Mouse (Mus musculus): ENCODE measurements around the gene Ttll11. TPM values are rescaled to one million over a fixed set of nuclear protein-coding genes. Genes with fewer than 3 reads are reported as not detected.

Ttll11 gene
- polyA plus RNA-seq, 2 experiments = 1.2 to 2.5 TPM

- Histone ChIP-seq H3K4me2 (replicated peaks; ENCODE audit: low read depth, low read length, severe bottlenecking) (no peak overlapping the region), H3K4me3 (replicated peaks; ENCODE audit: low read length) (no peak overlapping the region), H3K36me3 (ENCODE audit: control insufficient read depth, insufficient read depth, low read length) (peaks cover 90% of the 10 kb centered on the region), H3K27me3 (ENCODE audit: control insufficient read depth, insufficient read depth, low read length) (no peaks in the 10 kb centered on the region), H3K9ac (ENCODE audit: low read depth, low read length, severe bottlenecking) (no peak overlapping the region), H3K9me3 (ENCODE audit: control insufficient read depth, low read length) (no peaks in the 10 kb centered on the region), H3K4me1 (ENCODE audit: control insufficient read depth, insufficient read depth, low read length) (no peaks in the 10 kb centered on the region), H3K27ac (replicated peaks; ENCODE audit: low read depth, low read length) (no peak overlapping the region)
- no peak for TF ChIP-seq POLR2A (IDR thresholded peaks at IDR 0.05; ENCODE audit: borderline replicate concordance, extremely low read depth, insufficient read depth, insufficient read length)
- WGBS = 95% methylated on average over 6 of the region's 6 CpGs
- ATAC-seq (ENCODE audit: low FRiP score, low read depth) = no peak
- no peak for DNase-seq (ENCODE audit: low spot score)
These were observed 256.4 kb downstream of the Ttll11 start for GRCm38 (mm10) chr2:35723267-35723666.

GRCm38 (mm10) chr2:35722821-35723220 lies 256.9 kb downstream of the Ttll11 start:
- no peak for TF ChIP-seq POLR2A (IDR thresholded peaks at IDR 0.05; ENCODE audit: borderline replicate concordance, extremely low read depth, insufficient read depth, insufficient read length)
- DNase-seq (ENCODE audit: low spot score) = no peak
- H3K9me3 ChIP-seq (ENCODE audit: control insufficient read depth, low read length) = no peaks in the 10 kb centered on the region
- H3K36me3 ChIP-seq (ENCODE audit: control insufficient read depth, insufficient read depth, low read length) = peaks cover 90% of the 10 kb centered on the region
- no peak overlapping the region for H3K4me3 ChIP-seq (replicated peaks; ENCODE audit: low read length)
- no peak overlapping the region for H3K4me2 ChIP-seq (replicated peaks; ENCODE audit: low read depth, low read length, severe bottlenecking)
- H3K27ac ChIP-seq (replicated peaks; ENCODE audit: low read depth, low read length) = no peak overlapping the region
- 97% methylated on average over 9 of the region's 9 CpGs for WGBS
- H3K9ac ChIP-seq (ENCODE audit: low read depth, low read length, severe bottlenecking) = no peak overlapping the region
- no peak for ATAC-seq (ENCODE audit: low FRiP score, low read depth)
- no peaks in the 10 kb centered on the region for H3K27me3 ChIP-seq (ENCODE audit: control insufficient read depth, insufficient read depth, low read length)
- H3K4me1 ChIP-seq (ENCODE audit: control insufficient read depth, insufficient read depth, low read length) = no peaks in the 10 kb centered on the region

GRCm38 (mm10) chr2:35720956-35721355 lies 258.8 kb downstream of the Ttll11 start:
- WGBS = 89% methylated on average over 9 of the region's 9 CpGs
- ATAC-seq (ENCODE audit: low FRiP score, low read depth) = no peak
- H3K27me3 ChIP-seq (ENCODE audit: control insufficient read depth, insufficient read depth, low read length) = no peaks in the 10 kb centered on the region
- no peak for TF ChIP-seq POLR2A (IDR thresholded peaks at IDR 0.05; ENCODE audit: borderline replicate concordance, extremely low read depth, insufficient read depth, insufficient read length)
- no peaks in the 10 kb centered on the region for H3K4me1 ChIP-seq (ENCODE audit: control insufficient read depth, insufficient read depth, low read length)
- H3K9ac ChIP-seq (ENCODE audit: low read depth, low read length, severe bottlenecking) = no peak overlapping the region
- peaks cover 91% of the 10 kb centered on the region for H3K36me3 ChIP-seq (ENCODE audit: control insufficient read depth, insufficient read depth, low read length)
- H3K4me2 ChIP-seq (replicated peaks; ENCODE audit: low read depth, low read length, severe bottlenecking) = no peak overlapping the region
- no peak overlapping the region for H3K27ac ChIP-seq (replicated peaks; ENCODE audit: low read depth, low read length)
- H3K4me3 ChIP-seq (replicated peaks; ENCODE audit: low read length) = no peak overlapping the region
- DNase-seq (ENCODE audit: low spot score) = no peak
- no peaks in the 10 kb centered on the region for H3K9me3 ChIP-seq (ENCODE audit: control insufficient read depth, low read length)

- no peak overlapping the region for H3K27ac ChIP-seq (replicated peaks; ENCODE audit: low read depth, low read length)
These were observed 259.2 kb downstream of the Ttll11 start for GRCm38 (mm10) chr2:35720550-35720949.

GRCm38 (mm10) chr2:35720104-35720503 lies 259.6 kb downstream of the Ttll11 start:
- Histone ChIP-seq H3K4me3 (replicated peaks; ENCODE audit: low read length) (no peak overlapping the region), H3K27ac (replicated peaks; ENCODE audit: low read depth, low read length) (no peak overlapping the region), H3K9me3 (ENCODE audit: control insufficient read depth, low read length) (no peaks in the 10 kb centered on the region), H3K4me1 (ENCODE audit: control insufficient read depth, insufficient read depth, low read length) (no peaks in the 10 kb centered on the region), H3K9ac (ENCODE audit: low read depth, low read length, severe bottlenecking) (no peak overlapping the region), H3K27me3 (ENCODE audit: control insufficient read depth, insufficient read depth, low read length) (no peaks in the 10 kb centered on the region), H3K36me3 (ENCODE audit: control insufficient read depth, insufficient read depth, low read length) (peaks cover 90% of the 10 kb centered on the region), H3K4me2 (replicated peaks; ENCODE audit: low read depth, low read length, severe bottlenecking) (no peak overlapping the region)
- WGBS = 94% methylated on average over 9 of the region's 12 CpGs
- ATAC-seq (ENCODE audit: low FRiP score, low read depth) (no peak), DNase-seq (ENCODE audit: low spot score) (no peak)
- TF ChIP-seq POLR2A (IDR thresholded peaks at IDR 0.05; ENCODE audit: borderline replicate concordance, extremely low read depth, insufficient read depth, insufficient read length) = no peak

More at GRCm38 (mm10) chr2:35720550-35720949, 259.2 kb downstream of the Ttll11 start:
- no peaks in the 10 kb centered on the region for H3K9me3 ChIP-seq (ENCODE audit: control insufficient read depth, low read length)
- no peak overlapping the region for H3K9ac ChIP-seq (ENCODE audit: low read depth, low read length, severe bottlenecking)
- no peak for ATAC-seq (ENCODE audit: low FRiP score, low read depth)
- H3K4me2 ChIP-seq (replicated peaks; ENCODE audit: low read depth, low read length, severe bottlenecking) = no peak overlapping the region
- no peak for DNase-seq (ENCODE audit: low spot score)
- H3K4me3 ChIP-seq (replicated peaks; ENCODE audit: low read length) = no peak overlapping the region
- H3K27me3 ChIP-seq (ENCODE audit: control insufficient read depth, insufficient read depth, low read length) = no peaks in the 10 kb centered on the region
- H3K36me3 ChIP-seq (ENCODE audit: control insufficient read depth, insufficient read depth, low read length) = peaks cover 90% of the 10 kb centered on the region
- no peak for TF ChIP-seq POLR2A (IDR thresholded peaks at IDR 0.05; ENCODE audit: borderline replicate concordance, extremely low read depth, insufficient read depth, insufficient read length)
- WGBS = 89% methylated on average over 10 of the region's 13 CpGs
- H3K4me1 ChIP-seq (ENCODE audit: control insufficient read depth, insufficient read depth, low read length) = no peaks in the 10 kb centered on the region
